Mouse (Mus musculus) CH12F3 (cell line): ENCODE measurements around the gene Tril.

Experiments used
- in situ Hi-C: fragments of 300-500 bp; cut with MboI; formaldehyde crosslinking; loops from 2 replicates; pipeline ENCODE4 v1.14.3; 2020; ENCODE audit warnings: low sequenced_read_pairs

The Tril gene

GRCm38 (mm10) chr6:53807185-53807584 is 13.4 kb downstream of the Tril start:
- in situ Hi-C loops = no loop called here

GRCm38 (mm10) chr6:53806591-53807023 is 14.0 kb downstream of the Tril start:
- in situ Hi-C loops = no loop called here

GRCm38 (mm10) chr6:53806021-53806420 is 14.6 kb downstream of the Tril start:
- in situ Hi-C loops = no loop called here

DNA sequence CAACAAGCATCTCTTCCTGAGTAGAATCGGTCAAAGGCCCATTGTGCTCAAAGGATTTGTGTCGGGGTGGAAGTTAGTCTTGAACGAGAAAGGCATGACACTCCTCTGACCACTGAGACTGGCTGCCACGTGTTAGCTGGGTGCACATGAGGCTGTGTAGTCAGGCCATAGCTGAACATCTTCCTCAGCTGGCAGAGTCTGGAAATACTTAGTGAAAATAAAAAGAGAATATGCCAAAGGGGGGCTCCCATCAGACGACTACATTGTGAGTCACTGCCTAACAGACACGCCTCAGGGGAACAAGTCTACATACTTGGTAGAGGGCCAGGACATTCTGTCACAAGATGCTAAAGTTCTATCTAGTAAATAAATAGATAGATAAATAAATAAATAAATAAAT is 16.5 kb downstream of the Tril start:
- in situ Hi-C loops = no loop called here

DNA sequence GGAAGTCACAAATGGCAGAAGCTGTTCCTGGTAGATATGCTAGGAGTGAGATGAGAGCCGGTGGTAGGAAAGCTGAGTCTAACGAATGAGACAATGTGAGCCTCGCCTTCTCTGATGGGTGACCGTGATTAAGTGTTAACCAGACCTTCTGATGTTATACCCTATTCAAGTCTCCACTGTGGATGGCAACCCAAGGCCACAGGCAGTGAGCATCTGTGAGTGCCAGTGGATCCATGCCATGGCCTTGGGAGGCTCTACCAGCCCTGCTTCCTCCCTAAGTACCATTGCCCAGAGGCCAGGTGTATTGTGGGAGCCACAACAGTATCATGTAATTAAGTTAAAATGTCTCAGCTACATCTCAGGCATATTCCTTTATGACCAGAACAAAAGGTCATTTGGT is 17.1 kb downstream of the Tril start:
- in situ Hi-C loops = no loop called here

GRCm38 (mm10) chr6:53801893-53802286 is 18.7 kb downstream of the Tril start:
- in situ Hi-C loops = no loop called here

- in situ Hi-C loops = no loop called here
Measured at GRCm38 (mm10) chr6:53801269-53801892, 19.2 kb downstream of the Tril start.

GRCm38 (mm10) chr6:53798865-53799264 is 21.8 kb downstream of the Tril start:
- in situ Hi-C loops = no loop called here

DNA sequence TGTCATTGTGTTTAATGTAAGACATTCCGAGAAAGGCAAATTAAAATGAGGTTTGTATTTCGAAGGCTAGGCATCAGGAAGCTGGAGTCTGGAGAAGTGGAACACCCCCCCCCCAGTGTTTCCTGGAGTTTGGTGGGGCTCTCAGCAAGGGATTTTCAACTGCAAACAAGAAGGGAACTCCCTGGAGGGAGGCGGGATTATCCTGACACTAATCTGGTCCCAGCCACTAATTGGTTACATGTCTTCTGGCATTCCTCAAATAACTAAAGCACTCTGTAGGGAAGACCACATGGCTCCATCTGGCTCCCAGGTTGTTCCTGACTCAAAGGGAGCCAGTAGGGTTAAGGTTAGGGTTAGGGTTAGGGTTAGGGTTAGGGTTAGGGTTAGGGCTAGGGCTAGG is 23.8 kb downstream of the Tril start:
- in situ Hi-C loops = no loop called here

DNA sequence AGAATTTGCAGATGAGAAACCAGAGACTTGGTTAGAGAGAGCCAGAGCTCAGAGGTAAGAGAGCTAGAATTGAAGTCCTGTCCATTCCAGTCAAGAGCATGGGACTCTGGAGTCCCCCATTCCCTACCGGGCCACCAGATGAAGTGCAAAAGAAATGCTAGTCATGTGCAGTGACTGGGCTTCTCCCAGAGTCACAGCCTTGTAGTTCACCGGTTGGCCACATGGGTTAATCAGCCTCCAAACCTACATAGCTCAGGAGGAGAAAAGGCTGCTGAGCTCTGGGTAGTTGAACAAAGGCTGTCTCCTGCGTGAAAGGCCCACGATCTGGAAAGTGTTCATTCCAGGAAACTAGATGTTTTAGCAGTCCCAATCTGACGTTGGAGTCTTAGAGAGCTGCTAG is 24.8 kb downstream of the Tril start:
- in situ Hi-C loops = no loop called here

DNA sequence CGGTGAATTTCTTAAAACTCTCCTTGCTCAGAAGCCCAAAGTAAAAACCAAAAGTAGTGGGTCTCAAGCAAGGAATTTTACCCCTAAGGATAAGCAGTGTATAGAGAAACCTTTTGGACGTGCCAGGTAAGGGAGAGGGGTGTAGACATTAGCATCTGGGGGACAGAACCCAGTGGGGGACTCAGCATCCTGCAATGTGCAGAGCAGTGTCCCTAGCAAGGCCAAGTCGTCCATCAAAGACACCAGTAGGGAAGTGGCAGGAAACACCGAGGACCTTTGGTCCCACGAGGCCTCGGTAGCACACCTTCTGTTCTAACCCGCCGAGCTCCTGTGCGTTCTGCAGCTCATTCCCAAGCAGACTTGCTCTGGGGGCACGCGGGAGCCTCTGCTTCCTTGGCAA is 25.6 kb downstream of the Tril start:
- in situ Hi-C loops = no loop called here

DNA sequence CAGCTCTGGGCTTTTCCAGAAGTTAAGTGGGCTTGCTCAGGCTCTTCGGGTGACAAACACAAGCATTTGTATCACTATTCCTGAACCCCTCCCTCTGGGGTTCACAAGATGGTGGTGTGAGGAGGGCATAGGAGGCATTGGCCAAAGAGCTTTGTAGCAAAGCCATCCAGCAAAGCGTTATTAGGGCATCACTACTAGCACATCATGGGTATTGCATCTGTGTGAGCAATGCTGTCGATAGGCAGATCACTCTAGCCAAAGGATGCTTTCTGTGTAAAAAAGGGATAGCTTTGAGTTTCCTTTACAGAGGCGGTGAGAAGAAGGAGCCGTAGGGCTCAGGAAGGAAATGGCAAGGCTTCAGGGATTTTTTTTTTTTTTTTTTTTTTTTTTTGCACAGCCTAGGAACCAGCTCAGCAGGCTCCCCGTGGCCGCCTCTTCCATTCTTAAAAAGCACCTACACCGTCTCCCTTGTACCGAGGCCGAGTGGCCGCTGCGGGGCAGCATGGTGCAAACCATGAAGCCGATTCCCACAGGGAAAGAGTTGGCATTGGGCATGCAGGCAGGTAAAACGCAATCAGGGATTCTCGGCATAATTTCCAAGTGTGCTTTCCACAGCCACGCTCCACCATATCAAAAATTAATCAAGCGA is 26.2 kb downstream of the Tril start:
- in situ Hi-C loops = no loop called here

GRCm38 (mm10) chr6:53782880-53783539 is 37.6 kb downstream of the Tril start:
- in situ Hi-C loops = no loop called here

DNA sequence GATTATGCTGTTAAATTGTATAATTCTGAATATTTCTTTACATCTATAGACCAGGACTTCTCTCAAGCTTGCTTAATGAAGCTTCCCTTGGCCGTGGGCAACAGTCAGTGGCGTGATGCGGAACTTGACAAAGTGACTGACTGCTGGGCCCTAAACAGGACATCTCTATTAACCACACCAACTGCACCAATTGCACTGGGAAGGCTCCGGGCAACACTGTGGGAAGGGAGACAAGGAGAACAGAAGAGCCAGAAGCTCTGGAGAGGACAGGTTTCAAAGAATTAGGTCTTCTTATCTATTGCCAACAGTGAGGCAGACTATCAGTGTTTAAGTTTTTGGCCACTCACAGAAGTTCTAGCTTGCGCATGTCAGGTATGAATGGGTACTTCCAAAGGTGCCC is 38.4 kb downstream of the Tril start:
- in situ Hi-C loops = no loop called here

GRCm38 (mm10) chr6:53781171-53781570 is 39.5 kb downstream of the Tril start:
- in situ Hi-C loops = no loop called here

GRCm38 (mm10) chr6:53780008-53780407 is 40.6 kb downstream of the Tril start:
- in situ Hi-C loops = no loop called here

DNA sequence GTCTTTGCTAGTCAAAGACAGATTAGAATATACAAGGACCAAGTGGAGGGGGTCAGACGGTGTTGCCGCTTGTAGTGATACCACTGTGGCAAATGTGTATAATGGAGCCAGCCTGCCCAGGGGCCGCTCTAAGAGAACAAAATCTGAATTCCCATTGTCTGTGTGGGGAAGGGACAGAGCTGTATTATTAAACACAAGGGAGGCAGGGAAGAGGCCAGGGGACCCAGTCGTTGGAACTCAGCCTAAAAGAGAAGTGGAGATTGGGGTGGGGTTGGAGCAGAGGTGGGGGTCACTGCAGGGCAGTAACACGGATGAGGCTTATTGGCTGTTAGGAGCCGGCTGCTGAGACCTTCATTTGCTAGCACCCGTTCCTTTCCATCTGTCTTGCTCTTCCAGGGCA is 41.1 kb downstream of the Tril start:
- in situ Hi-C loops = loop anchor here (5.0 to 10.0 kb wide), 2 partner anchors 175 to 448 kb away; no protein-coding TSS in a partner anchor

DNA sequence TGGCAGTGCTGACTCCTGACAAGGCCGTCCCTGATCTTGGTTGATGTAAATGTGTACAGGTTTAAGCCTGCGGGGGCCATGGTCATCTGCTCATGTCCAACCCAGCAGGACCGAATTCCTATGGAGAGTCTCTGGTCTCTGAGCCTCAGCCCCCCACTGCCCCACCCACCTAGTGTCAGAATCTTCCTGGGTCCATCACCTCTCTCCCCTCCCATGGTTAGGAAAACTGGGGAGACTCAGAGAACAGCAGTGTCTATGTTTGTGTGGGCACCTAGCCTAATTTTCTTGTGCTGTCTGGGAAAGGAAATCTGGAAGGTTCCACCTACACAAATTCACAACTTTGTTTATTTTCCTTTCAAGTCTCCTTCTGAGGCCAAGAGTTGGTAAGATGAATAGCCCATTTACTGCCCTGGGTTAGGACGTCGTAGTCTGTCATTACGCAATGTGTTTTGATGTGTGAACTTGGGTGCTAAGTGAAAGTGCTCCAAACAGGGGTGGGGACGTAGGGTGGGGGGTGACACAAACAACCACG is 42.1 kb downstream of the Tril start:
- in situ Hi-C loops = loop anchor here (5.0 to 10.0 kb wide), 2 partner anchors 176 to 449 kb away; no protein-coding TSS in a partner anchor

DNA sequence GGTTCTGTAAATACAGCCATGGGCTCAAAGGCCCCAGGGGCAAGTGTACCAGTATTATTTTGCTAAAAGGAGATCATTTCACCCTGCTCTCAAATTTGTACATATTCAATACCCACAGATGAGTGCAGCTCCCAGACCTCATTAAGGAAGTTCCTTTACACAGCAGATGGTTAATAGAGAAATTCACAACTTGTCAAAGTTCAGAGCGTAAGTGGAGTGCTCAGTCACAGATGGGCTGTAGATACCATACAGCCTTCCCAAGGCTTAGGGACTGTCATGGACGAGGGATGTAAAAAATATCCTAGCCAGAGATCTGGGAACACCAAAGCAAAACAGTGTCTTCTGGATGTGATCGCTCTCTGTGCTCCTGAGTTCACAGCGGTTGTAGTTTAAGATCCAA is 52.4 kb downstream of the Tril start:
- in situ Hi-C loops = no loop called here

DNA sequence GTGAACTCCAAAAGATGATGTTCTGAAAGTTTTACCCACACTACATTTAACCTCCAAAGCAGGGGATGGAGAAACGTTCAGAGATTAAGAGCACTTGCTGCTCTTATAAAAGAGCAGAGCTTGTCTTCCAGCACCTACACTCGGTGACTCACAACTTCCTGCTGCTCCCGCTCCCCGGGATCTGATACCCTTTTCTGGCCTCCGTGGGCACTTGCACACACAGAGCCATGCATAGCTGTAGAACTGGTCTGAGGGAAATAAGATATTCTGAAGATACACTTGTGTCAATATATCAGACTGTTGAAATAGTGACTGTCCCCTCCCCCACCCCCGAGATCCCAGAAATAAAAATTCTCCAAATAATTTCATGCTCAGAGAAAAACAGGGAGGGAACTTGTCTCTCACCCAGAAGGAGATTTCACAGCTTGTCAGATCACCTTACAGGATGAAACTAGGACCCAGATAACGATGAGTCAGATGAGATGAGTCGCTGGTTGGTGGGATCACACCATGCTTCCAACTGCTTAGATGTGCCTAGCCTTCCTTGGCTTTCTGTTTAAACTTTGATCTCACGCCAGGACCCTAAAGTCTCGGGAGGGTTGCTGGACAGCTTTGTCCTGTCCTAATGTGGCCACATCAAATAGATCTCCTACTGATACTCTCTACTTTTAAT is 54.3 kb downstream of the Tril start:
- in situ Hi-C loops = no loop called here

DNA sequence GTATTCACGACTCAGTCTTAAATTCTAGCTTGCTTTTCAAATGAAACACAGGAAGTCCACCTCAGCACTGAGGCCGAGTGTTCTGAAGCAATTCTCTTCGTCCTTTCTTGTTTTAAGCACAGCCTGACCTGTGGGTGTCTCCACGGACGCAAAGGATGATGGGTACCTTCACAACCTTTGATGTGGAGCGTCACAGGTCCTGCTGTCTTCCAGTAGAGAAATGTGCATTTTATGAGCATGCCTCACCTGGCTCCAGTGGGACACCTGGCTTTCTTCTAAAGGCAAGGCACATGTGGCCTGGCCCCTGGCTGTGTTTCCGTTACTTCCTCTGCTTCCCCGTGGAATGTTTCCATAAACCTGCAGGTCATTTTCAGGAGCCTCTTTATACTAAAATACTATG is 54.9 kb downstream of the Tril start:
- in situ Hi-C loops = no loop called here
